Mouse (Mus musculus) heart, adult 2 months (tissue): Measurements from ENCODE around the gene 1810024B03Rik. TPM values are rescaled to one million over a fixed set of nuclear protein-coding genes. Genes with fewer than 3 reads are reported as not detected.
A peak's percentile ranks its signal among the peaks of the same experiment; 100 is the strongest.

Experiments
- DNase-seq, 2 experiments: peaks; one replicate each; pipeline ENCODE4 v3.0.0; 2021
- H3K27ac ChIP-seq: fragments of 200-600 bp; 2 replicates; pipeline ENCODE4 v1.8.1; 2022
- H3K27me3 ChIP-seq: fragments of 200-500 bp; 2 replicates; pipeline ENCODE4 v1.6.1; 2012; ENCODE audit warnings: mild to moderate bottlenecking, low read length, inconsistent platforms, mixed read lengths; ENCODE audit not compliant: control insufficient read depth, insufficient read depth
- H3K36me3 ChIP-seq: fragments of 200-500 bp; 2 replicates; pipeline ENCODE4 v1.6.1; 2012; ENCODE audit warnings: low read length, inconsistent platforms; ENCODE audit not compliant: control insufficient read depth, insufficient read depth
- H3K4me1 ChIP-seq: fragments of 200-500 bp; 2 replicates; pipeline ENCODE4 v1.6.1; 2011; ENCODE audit warnings: low read length; ENCODE audit not compliant: control insufficient read depth, insufficient read depth
- H3K4me3 ChIP-seq: fragments of 200-600 bp; 2 replicates; pipeline ENCODE4 v1.8.1; 2022
- H3K79me2 ChIP-seq: fragments of 200-500 bp; replicated peaks from 2 replicates; pipeline ENCODE4 v1.6.1; 2012; ENCODE audit warnings: mild to moderate bottlenecking, inconsistent platforms, low read length, moderate library complexity, mixed read lengths; ENCODE audit not compliant: control insufficient read depth, insufficient read depth
- H3K9ac ChIP-seq: fragments of 200-500 bp; 2 replicates; pipeline ENCODE4 v1.6.1; 2012; ENCODE audit warnings: low read depth, mild to moderate bottlenecking, control low read depth, inconsistent platforms, low read length, mixed read lengths
- CTCF ChIP-seq: fragments of 200-600 bp; IDR thresholded peaks from 2 replicates; pipeline ENCODE4 v1.8.1; 2022; ENCODE audit warnings: antibody characterized with exemption, mild to moderate bottlenecking, moderate library complexity
- EP300 ChIP-seq: fragments of 200-500 bp; IDR thresholded peaks from 2 replicates; pipeline ENCODE4 v1.6.1; 2011; ENCODE audit warnings: low read depth, low read length, control low read depth; ENCODE audit not compliant: insufficient read depth
- POLR2A ChIP-seq: fragments of 200-500 bp; IDR thresholded peaks from 2 replicates; pipeline ENCODE4 v1.6.1; 2011; ENCODE audit warnings: mild to moderate bottlenecking, low read depth, low read length, control low read depth; ENCODE audit not compliant: insufficient read depth
- WGBS: fragments of 180-500 bp; shearing (Covaris S2); methylation state at CpG from one replicate; pipeline ENCODE4 v1.1.7; 2018; 5-methylcytosine and 5-hydroxymethylcytosine counted together
- intact Hi-C: fragments of 180-260 bp; cut with DNase I; formaldehyde crosslinking; loops from one replicate; pipeline ENCODE4 v1.15.1; 2025
- polyA plus RNA-seq: library from polyadenylated mRNA; depleted of rRNA; stranded (reverse); fragments of >200 nt; gene quantifications from 2 replicates; pipeline ENCODE4 v1.2.3, GENCODE M21; 2012
- total RNA-seq, 2 experiments: library from RNA; stranded (reverse); gene quantifications; 2 replicates each; pipeline ENCODE4 v1.2.3; 2021

Gene 1810024B03Rik
- total and polyA plus RNA-seq, 3 experiments, result 0.36 to 0.94 (median 0.60) TPM

DNA sequence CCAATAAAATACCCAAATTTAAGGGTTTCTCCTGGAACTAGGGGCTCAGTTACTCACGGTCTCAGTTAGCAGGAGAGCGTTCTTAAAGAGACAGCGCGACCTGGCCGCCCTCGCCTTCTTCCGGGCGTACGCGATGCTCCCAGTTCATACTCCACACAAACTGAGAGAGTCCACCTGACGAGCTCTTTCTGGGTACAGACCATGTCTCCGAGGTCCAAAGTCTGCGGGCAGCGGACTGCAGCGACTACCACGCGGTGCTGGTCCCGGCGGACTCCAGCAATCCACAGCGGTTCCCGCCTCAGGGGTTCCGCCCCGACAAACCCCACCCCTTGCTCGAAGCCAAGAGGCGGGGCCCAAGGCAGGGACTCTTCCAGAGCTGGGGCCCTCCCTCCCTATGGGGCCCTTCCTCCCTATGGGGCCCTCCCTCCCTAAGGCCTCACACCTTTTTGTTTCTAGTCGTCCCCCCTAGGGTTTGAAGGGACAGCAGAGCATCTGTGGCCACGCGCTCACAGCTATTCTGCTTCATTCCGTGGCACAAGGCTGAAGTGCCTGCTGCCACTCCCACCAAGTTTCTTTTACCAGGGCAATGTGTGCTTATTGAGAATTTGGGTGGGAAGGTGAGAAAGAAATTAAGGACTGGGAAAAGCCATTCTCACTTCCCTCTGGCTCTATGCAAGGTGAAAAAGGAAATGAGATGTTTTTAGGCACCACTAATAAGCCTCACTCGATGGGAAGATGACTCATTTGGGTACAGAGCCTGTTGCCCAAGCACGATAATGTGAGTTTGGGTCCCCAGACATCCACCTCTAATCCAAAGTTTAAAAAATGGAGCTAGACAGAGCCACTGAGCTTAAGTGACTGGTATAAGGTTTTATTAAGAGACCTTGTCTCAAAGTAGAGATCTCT lies 64.7 kb downstream of the 1810024B03Rik start, which contains the start of gene Itpripl1:
Gene Itpripl1 (minus strand): TSS at position 285 of the 906 bp plus-strand sequence.
- peak within 1 kb of the TSS; percentile 90 for H3K27ac ChIP-seq
- peak within 1 kb of the TSS; percentile 75 for H3K4me3 ChIP-seq
- H3K9ac ChIP-seq, result peak within 1 kb of the TSS; percentile 78
- intact Hi-C loops, result loop anchor here (1.0 kb wide), 1 partner anchor 22 kb away; no protein-coding TSS in a partner anchor
- H3K79me2 ChIP-seq, result no peaks in the 10 kb centered on the region
- DNase-seq, result peak; percentile 91 to 93
- H3K27me3 ChIP-seq, result no peaks in the 10 kb centered on the region
- H3K36me3 ChIP-seq, result peaks cover 8% of the 10 kb centered on the region
- WGBS, result 4% methylated on average over 31 of the region's 31 CpGs
- TF ChIP-seq CTCF (no peak), POLR2A (peak; percentile 87), EP300 (peak; percentile 52; the same call in 1 of the 2 replicates)
- H3K4me1 ChIP-seq, result peaks cover 6% of the 10 kb centered on the region

DNA sequence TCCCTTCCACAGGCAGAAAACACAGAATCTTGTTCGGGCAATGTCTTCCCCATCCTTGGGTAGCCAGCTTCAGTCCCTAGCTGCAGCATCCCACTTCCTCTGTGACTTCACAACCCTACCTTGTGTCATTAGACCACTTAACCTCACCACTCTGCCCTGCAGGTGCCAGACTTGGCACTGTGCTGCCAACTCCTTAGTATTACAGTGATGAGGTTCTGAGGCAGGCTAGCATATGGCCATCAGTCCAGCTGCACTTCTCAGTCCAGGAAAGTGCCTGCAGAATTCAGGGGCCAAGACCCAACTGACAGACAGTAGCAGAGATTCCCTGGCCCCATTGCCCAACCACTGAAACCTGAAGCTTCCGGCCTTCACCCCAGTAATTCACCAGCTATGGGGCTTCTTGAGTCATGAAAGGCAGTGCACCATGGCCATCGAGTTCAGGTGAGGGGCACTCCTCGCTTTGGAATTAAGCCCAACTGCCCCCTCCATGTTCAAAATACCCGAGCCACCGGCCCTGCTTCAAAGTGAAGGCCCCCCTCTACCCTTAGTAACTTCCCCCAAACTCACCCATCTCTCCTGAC lies 65.4 kb downstream of the 1810024B03Rik start:
- H3K79me2 ChIP-seq, result no peaks in the 10 kb centered on the region
- WGBS, result 16% methylated on average over 6 of the region's 6 CpGs
- no peaks in the 10 kb centered on the region for H3K27me3 ChIP-seq
- intact Hi-C loops, result loop anchor here (1.0 kb wide), 1 partner anchor 21 kb away; no protein-coding TSS in a partner anchor
- H3K4me3 ChIP-seq, result peak overlapping the region; percentile 75
- H3K27ac ChIP-seq, result peak overlapping the region; percentile 90
- peak overlapping the region; percentile 78 for H3K9ac ChIP-seq
- peaks cover 10% of the 10 kb centered on the region for H3K4me1 ChIP-seq
- TF ChIP-seq POLR2A (no peak), EP300 (no peak), CTCF (no peak)
- H3K36me3 ChIP-seq, result peaks cover 8% of the 10 kb centered on the region
- DNase-seq, result peak in 1 of 2 experiments; percentile 48

DNA sequence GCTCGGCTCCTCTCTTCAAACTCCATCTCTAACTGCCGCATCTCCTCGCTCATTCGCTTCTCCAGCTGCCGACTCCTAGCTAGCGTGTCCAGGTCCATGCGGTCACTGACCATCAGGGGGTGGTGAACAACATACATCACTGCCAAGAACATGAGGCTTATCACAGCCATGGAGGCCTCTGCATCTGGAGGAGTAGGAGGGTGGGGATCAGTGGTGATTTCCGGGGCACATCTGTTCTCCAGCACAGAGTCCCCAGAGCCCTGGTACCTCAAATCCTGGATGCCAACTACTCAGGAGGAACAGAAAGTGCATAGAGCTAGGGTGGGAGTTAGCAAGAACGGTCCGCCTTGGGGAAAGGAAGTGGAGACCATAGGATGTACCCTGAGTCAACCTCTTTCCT lies 66.0 kb downstream of the 1810024B03Rik start:
- H3K27me3 ChIP-seq, result no peaks in the 10 kb centered on the region
- WGBS, result 48% methylated on average over 10 of the region's 10 CpGs
- peak overlapping the region; percentile 78 for H3K9ac ChIP-seq
- H3K79me2 ChIP-seq, result no peaks in the 10 kb centered on the region
- TF ChIP-seq EP300 (0 out of 2 replicates have a peak, but pooled peaks have one; percentile 5), CTCF (peak; percentile 20; the same call in 1 of the 2 replicates), POLR2A (no peak)
- peak overlapping the region; percentile 75 for H3K4me3 ChIP-seq
- H3K36me3 ChIP-seq, result peaks cover 8% of the 10 kb centered on the region
- DNase-seq, result peak; percentile 34 to 45
- peak overlapping the region; percentile 90 for H3K27ac ChIP-seq
- peaks cover 11% of the 10 kb centered on the region for H3K4me1 ChIP-seq
- intact Hi-C loops, result no loop called here

- intact Hi-C loops, result no loop called here
- H3K79me2 ChIP-seq, result no peaks in the 10 kb centered on the region
- H3K36me3 ChIP-seq, result peaks cover 8% of the 10 kb centered on the region
- no peak overlapping the region for H3K9ac ChIP-seq
- no peak for TF ChIP-seq EP300
- TF ChIP-seq CTCF, result no peak
- TF ChIP-seq POLR2A, result no peak
- H3K27ac ChIP-seq, result peak overlapping the region; percentile 79
- no peak overlapping the region for H3K4me3 ChIP-seq
- peaks cover 15% of the 10 kb centered on the region for H3K4me1 ChIP-seq
- H3K27me3 ChIP-seq, result no peaks in the 10 kb centered on the region
- no peak for DNase-seq
- WGBS, result 99% methylated on average over 7 of the region's 7 CpGs
Measured at GRCm38 (mm10) chr2:127140011-127140410, 68.1 kb downstream of the 1810024B03Rik start.

DNA sequence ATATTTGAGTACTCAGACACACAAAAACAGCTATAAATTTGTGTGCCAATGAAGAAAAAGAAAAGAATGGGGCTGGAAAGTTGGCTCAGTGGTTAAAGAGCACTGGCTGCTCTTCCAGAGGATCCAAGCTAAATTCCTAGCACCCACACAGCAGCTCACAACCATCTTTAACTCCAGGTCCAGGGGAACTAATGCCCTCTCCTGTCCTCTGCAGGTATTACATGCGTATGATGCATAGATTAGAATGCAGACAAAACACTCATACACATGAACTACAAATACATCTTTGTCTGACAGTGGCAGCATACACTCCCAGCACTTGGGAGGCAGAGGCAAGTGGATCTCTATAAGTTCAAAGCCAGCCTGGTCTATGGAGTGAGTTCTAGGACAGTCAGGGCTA lies 68.5 kb downstream of the 1810024B03Rik start:
- H3K27me3 ChIP-seq, result no peaks in the 10 kb centered on the region
- peak overlapping the region; percentile 79 for H3K27ac ChIP-seq
- H3K9ac ChIP-seq, result no peak overlapping the region
- whole genome bisulfite sequencing, result 100% methylated on average over 1 of the region's 1 CpGs
- no peak overlapping the region for H3K4me3 ChIP-seq
- H3K36me3 ChIP-seq, result peaks cover 8% of the 10 kb centered on the region
- intact Hi-C loops, result no loop called here
- TF ChIP-seq POLR2A (no peak), CTCF (peak; percentile 49)
- H3K4me1 ChIP-seq, result peaks cover 15% of the 10 kb centered on the region
- no peak for DNase-seq
- no peaks in the 10 kb centered on the region for H3K79me2 ChIP-seq
